Mouse (Mus musculus) neural tube, embryonic 14.5 days (tissue): ENCODE measurements at regions not wholly inside any gene's neighbourhood (a gene's known extent, or its start where the extent isn't known, plus 50 kb on each side); places are given as distances from the start of the nearest gene placed in this dataset.

Experiments used
- ATAC-seq: fragments of 200-750 bp; cut with Nextera tagmentation; 2 replicates; pipeline ENCODE4 v1.8.0; 2017; ENCODE audit warnings: low read depth, mild to moderate bottlenecking, moderate TSS enrichment, moderate library complexity
- H3K27ac ChIP-seq: fragments of 300-500 bp; sonication (generic); 2 replicates; pipeline ENCODE4 v1.5.1; 2014; ENCODE audit warnings: low read depth, mild to moderate bottlenecking, control low read depth, low read length, moderate library complexity, mixed read lengths
- H3K27me3 ChIP-seq: fragments of 300-500 bp; sonication (generic); 2 replicates; pipeline ENCODE4 v1.6.1; 2014; ENCODE audit warnings: low read length; ENCODE audit not compliant: control insufficient read depth, insufficient read depth
- H3K36me3 ChIP-seq: fragments of 300-500 bp; sonication (generic); 2 replicates; pipeline ENCODE4 v1.6.1; 2014; ENCODE audit warnings: low read length, mixed read lengths; ENCODE audit not compliant: control insufficient read depth, insufficient read depth
- H3K4me1 ChIP-seq: fragments of 300-500 bp; sonication (generic); 2 replicates; pipeline ENCODE4 v1.6.1; 2014; ENCODE audit warnings: low read length; ENCODE audit not compliant: control insufficient read depth, insufficient read depth
- H3K4me2 ChIP-seq: fragments of 300-500 bp; sonication (generic); 2 replicates; pipeline ENCODE4 v1.6.1; 2014; ENCODE audit warnings: mild to moderate bottlenecking, low read depth, low read length, control low read depth
- H3K4me3 ChIP-seq: fragments of 300-500 bp; sonication (generic); 2 replicates; pipeline ENCODE4 v1.5.1; 2014; ENCODE audit warnings: low read depth, low read length, control low read depth, mixed read lengths
- H3K9ac ChIP-seq: fragments of 300-500 bp; sonication (generic); replicated peaks from 2 replicates; pipeline ENCODE4 v1.6.1; 2014; ENCODE audit warnings: low read depth, mild to moderate bottlenecking, control low read depth, low read length, mixed read lengths
- H3K9me3 ChIP-seq: fragments of 300-500 bp; sonication (generic); 2 replicates; pipeline ENCODE4 v1.6.1; 2016; ENCODE audit warnings: low read length; ENCODE audit not compliant: control insufficient read depth
- WGBS: fragments of 180-500 bp; shearing (Covaris S2); extraction: QIAGEN DNeasy Blood & Tissue Kit; methylation state at CpG from one replicate; pipeline ENCODE4 v1.1.7; 2014; 5-methylcytosine and 5-hydroxymethylcytosine counted together

DNA sequence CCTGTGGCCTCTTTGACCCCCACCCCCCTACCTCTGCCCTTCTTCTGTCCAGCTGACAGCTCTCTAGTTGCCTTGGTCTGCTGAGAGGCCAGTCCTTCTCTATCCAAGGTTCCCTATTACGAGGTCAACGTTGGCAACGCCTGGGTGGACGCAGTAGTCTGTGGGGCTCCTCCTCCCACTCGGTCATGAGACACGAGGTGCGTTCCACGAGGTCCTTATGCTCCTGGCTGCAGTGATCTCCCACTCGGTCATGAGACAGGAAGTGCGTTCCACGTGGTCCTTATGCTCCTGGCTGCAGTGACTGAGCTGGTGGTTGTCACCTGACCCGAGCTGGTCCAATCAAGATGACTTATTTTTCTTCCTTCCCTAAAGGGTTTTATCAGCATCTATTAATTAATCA is 220.7 kb downstream of the Prex1 start:
- 86% methylated on average over 12 of the region's 12 CpGs for WGBS
- no peaks in the 10 kb centered on the region for H3K27me3 ChIP-seq
- H3K9ac ChIP-seq, result no peak overlapping the region
- H3K4me3 ChIP-seq, result no peak overlapping the region
- no peak for ATAC-seq
- no peak overlapping the region for H3K4me2 ChIP-seq
- H3K27ac ChIP-seq, result no peak overlapping the region
- peaks cover 6% of the 10 kb centered on the region for H3K4me1 ChIP-seq
- no peaks in the 10 kb centered on the region for H3K9me3 ChIP-seq
- H3K36me3 ChIP-seq, result no peaks in the 10 kb centered on the region

DNA sequence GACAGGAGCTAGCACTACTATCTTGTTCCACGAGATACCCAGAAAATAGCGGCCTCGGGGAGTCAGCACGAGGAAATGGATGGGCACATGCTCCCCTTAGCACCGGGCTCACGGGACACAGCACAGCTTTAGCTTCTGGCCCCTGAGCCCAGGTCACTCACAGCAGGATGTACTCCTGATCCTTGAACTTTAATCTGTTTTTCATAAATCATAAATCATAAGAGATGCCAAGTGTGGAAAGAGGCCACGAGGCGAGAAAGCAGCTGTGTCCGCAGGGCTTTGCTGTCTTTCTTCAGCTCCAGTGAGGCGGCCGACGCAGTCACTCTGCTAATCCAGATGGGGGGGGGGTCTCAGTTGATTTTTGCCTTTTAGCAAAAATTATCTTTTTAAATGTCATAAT is 221.2 kb downstream of the Prex1 start:
- WGBS, result 69% methylated on average over 12 of the region's 12 CpGs

DNA sequence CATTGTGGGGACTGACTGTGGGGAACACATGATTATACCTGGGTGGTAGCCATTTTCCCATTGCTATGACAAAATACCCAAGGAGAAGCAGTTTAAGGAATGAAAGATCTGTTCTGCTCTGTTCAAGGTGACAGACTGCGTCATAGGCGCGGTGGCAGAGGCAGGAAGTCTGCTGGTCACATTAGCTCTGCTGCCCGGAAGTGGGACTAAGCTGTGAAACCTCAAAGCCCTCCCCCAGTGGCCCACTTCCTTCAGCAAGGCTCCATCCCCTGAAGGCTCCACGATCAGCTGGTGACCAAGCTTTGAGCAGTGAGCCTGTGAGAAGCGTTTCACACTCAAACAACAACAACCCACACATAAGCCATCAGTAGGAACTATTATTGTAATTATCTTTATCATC is 221.8 kb downstream of the Prex1 start:
- 84% methylated on average over 6 of the region's 6 CpGs for WGBS

More for the DNA sequence above, 221.2 kb downstream of the Prex1 start:
- no peak overlapping the region for H3K4me3 ChIP-seq
- H3K4me1 ChIP-seq, result peaks cover 6% of the 10 kb centered on the region
- ATAC-seq, result no peak
- no peak overlapping the region for H3K27ac ChIP-seq
- H3K9ac ChIP-seq, result no peak overlapping the region
- H3K4me2 ChIP-seq, result no peak overlapping the region
- no peaks in the 10 kb centered on the region for H3K27me3 ChIP-seq
- H3K36me3 ChIP-seq, result no peaks in the 10 kb centered on the region
- H3K9me3 ChIP-seq, result no peaks in the 10 kb centered on the region

DNA sequence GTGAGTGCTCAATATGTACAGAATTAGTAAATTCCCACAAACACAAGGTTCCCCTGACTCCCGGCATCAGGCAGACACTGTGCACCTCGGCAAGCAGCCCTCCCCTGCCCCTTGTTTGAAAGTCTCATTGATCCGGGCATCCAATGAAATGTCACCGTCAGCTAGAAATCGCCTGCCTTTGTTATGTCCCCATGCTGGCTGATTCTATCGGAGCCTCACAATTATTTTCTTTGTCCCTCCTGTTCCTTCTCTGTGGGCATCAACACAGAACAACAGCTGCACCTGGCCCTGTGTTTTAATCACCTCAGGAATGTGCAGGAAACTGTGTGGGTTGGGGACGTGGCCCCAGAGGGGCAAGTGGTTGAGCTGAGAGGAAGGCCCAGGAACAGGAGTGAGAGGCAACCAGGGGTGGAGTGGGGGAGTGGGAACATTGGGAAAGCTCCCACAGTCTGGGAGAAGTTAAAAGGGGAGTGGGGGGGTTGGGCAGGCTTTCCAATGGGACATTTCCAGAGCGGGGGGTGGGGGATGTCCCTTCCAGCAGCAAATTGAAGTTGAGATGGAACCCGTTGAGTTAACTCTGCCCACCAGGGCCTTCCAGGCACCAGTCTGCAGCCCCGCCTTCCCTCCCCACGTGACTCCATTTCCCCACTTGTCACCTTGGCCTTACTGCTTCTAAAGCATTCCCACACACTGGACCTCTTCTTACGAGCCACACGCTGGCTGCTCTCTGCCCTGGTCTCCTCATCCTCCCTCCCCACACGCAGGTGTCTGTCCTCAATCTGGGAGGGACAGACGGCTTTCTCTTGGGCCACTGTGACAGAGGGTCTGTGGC is 224.4 kb downstream of the Prex1 start:
- H3K4me2 ChIP-seq, result no peak overlapping the region
- peaks cover 6% of the 10 kb centered on the region for H3K4me1 ChIP-seq
- H3K36me3 ChIP-seq, result no peaks in the 10 kb centered on the region
- WGBS, result 31% methylated on average over 15 of the region's 15 CpGs
- no peaks in the 10 kb centered on the region for H3K27me3 ChIP-seq
- no peak overlapping the region for H3K4me3 ChIP-seq
- no peaks in the 10 kb centered on the region for H3K9me3 ChIP-seq
- H3K9ac ChIP-seq, result no peak overlapping the region
- ATAC-seq, result no peak
- no peak overlapping the region for H3K27ac ChIP-seq

More for the DNA sequence above, 221.8 kb downstream of the Prex1 start:
- H3K4me2 ChIP-seq, result no peak overlapping the region
- no peaks in the 10 kb centered on the region for H3K9me3 ChIP-seq
- no peak overlapping the region for H3K9ac ChIP-seq
- no peak overlapping the region for H3K4me3 ChIP-seq
- H3K27ac ChIP-seq, result no peak overlapping the region
- no peaks in the 10 kb centered on the region for H3K36me3 ChIP-seq
- no peaks in the 10 kb centered on the region for H3K27me3 ChIP-seq
- no peak for ATAC-seq
- peaks cover 6% of the 10 kb centered on the region for H3K4me1 ChIP-seq

DNA sequence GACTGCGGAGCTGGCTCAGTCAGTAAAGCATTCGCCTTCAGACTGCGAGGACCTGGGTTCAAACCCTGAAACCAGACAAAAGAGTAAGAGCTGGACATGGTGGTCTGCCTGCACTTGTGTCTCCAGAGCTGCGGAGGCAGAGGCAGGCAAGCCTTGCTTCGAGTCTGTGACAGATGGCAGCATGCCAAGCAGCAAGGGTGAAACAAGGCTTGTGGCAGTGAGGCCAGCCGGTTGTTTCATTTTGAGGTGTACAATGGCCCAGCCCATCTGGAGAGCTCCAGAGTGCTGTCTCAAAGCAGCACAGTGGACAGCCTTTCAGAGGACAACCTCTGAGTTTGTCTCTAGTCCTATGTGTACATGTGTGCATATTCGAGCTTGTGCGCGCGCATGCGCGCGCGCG is 225.9 kb downstream of the Prex1 start:
- Histone ChIP-seq H3K27ac (no peak overlapping the region), H3K4me2 (no peak overlapping the region), H3K36me3 (no peaks in the 10 kb centered on the region), H3K9ac (no peak overlapping the region), H3K4me1 (peaks cover 6% of the 10 kb centered on the region), H3K4me3 (no peak overlapping the region), H3K27me3 (no peaks in the 10 kb centered on the region), H3K9me3 (no peaks in the 10 kb centered on the region)
- ATAC-seq, result no peak
- 77% methylated on average over 15 of the region's 15 CpGs for WGBS

DNA sequence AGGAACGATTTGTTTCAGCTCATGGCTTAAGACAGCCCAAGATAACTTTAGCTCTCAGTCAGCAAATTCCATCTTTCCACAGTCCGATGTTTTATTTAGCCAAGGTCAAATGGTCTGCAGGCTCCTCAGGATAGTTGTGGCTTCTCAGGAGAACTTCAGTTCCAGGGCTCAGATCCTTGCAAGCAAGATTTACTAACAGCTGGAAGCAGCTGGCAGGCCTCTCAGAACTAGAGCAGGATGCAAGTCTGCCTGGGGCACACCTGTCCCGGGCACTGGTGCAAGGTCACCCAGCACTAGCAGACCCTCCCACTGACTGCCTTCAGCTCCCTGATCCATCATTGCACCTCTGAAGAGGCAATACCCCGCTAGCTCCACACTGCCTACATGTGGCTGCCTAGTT is 227.8 kb downstream of the Prex1 start:
- no peaks in the 10 kb centered on the region for H3K27me3 ChIP-seq
- 86% methylated on average over 4 of the region's 4 CpGs for WGBS
- no peak for ATAC-seq
- no peak overlapping the region for H3K4me3 ChIP-seq
- H3K4me1 ChIP-seq, result peaks cover 6% of the 10 kb centered on the region
- no peak overlapping the region for H3K4me2 ChIP-seq
- H3K36me3 ChIP-seq, result no peaks in the 10 kb centered on the region
- no peaks in the 10 kb centered on the region for H3K9me3 ChIP-seq
- no peak overlapping the region for H3K9ac ChIP-seq
- H3K27ac ChIP-seq, result no peak overlapping the region

DNA sequence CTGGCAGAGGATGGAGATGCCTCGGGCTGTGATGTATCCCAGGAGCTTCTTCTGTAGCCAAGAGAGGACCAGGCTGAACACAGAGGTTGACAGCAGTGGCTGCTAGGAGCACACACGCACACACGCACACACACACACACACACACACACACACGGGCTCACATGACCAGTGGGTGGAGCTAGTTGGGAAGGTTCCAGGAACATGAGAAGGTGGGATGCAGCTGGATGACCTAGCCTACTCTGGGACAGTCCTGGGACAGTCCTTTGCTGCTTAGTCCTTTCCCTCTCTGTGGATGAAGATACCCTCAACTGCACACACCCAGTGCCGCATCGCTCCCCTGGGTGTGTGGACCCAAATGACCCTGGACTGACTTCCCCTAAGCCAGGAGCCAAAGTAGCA is 228.3 kb downstream of the Prex1 start:
- WGBS, result 84% methylated on average over 6 of the region's 6 CpGs
- Histone ChIP-seq H3K9ac (no peak overlapping the region), H3K27me3 (no peaks in the 10 kb centered on the region), H3K9me3 (no peaks in the 10 kb centered on the region), H3K4me2 (no peak overlapping the region), H3K36me3 (no peaks in the 10 kb centered on the region), H3K27ac (no peak overlapping the region), H3K4me3 (no peak overlapping the region), H3K4me1 (peaks cover 4% of the 10 kb centered on the region)
- no peak for ATAC-seq

DNA sequence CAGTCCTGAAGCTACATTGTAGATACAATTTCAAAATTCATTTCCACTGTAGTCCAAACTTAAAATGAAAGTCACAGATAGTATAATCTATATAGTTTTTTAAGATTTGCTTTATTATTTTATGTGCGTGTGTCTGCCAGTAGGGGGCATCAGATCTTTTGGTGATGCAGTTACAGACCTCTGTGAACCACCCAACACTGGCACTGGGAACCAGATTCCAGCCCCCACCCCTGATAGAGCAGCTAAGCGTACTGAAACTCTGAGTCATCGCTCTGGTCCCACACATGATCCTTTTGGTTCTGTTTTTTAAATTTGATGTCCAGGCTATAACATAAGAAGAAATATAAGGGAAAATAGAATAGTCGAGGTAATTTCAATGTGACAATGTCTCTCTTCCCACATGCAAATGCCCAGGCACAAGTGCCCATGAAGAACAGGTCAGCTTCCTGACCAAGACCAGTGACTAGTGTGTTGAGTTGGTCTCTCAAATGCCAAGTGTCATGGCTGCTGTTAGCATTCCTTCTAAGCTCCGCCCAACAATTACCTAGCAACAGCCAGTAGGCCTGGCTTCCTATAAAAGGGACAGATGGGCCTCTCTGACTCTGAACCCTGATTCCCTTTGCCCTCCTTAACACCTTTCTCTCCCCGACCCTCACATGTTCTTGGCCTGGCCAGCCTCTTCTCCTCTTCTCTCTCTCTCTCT is 229.9 kb downstream of the Prex1 start:
- no peak overlapping the region for H3K4me2 ChIP-seq
- 0 out of 2 replicates have a peak overlapping the region, but pooled peaks have one; percentile 16 for H3K27ac ChIP-seq
- peaks cover 2% of the 10 kb centered on the region for H3K4me1 ChIP-seq
- H3K27me3 ChIP-seq, result no peaks in the 10 kb centered on the region
- no peaks in the 10 kb centered on the region for H3K9me3 ChIP-seq
- H3K9ac ChIP-seq, result no peak overlapping the region
- H3K36me3 ChIP-seq, result no peaks in the 10 kb centered on the region
- no peak overlapping the region for H3K4me3 ChIP-seq
- WGBS, result 87% methylated on average over 6 of the region's 6 CpGs
- ATAC-seq, result no peak
